Mouse (Mus musculus) megakaryocyte-erythroid progenitor cell, adult 5-6 weeks (primary cell): Measurements from ENCODE around the gene Pcgf3. TPM values are rescaled to one million over a fixed set of nuclear protein-coding genes. Genes with fewer than 3 reads are reported as not detected.

Experiments used
- ATAC-seq: replicated peaks from 2 replicates; pipeline ENCODE4 v1.8.0; 2016; ENCODE audit warnings: mild to moderate bottlenecking, inconsistent platforms; ENCODE audit not compliant: severe bottlenecking, poor library complexity, low FRiP score, low TSS enrichment
- total RNA-seq, 2 experiments: library from RNA; stranded (forward) in 1 of 2; stranded (reverse) in 1 of 2; fragments of 200-1000, 215-1000 nt in 1 of 2; fragments of >200 nt in 1 of 2; fragmentation: Nextera tagmentation in 1 of 2; gene quantifications; 2 replicates each; pipeline ENCODE4 v1.2.3; 2014 to 2017

Pcgf3 gene
- total RNA-seq, 2 experiments from 2014 or later, result 16.2 to 30.8 TPM

- ATAC-seq, result peak; percentile 85
Observed at GRCm38 (mm10) chr5:108543516-108544291, 82.7 kb downstream of the Pcgf3 start.

- no peak for ATAC-seq
Observed at GRCm38 (mm10) chr5:108547636-108548035, 86.6 kb downstream of the Pcgf3 start.

DNA sequence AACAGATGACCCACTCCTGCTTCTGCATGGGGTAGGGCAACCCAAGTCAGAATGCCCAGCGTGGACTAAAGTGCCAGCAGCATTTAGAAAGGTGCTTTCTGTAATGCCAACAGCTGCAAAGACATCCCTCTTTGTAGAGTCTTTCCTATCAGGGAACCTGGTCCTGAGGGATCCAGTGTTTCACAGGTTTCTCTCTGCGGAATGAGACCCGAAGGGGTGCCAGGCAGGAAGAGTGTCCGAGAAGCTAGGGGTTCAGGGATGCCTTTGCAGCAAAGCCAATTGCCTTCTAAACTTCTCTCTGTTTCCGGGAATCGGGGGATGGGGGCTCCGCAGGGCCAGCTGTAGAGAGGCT, 88.1 kb downstream of the Pcgf3 start:
- no peak for ATAC-seq

- ATAC-seq, result peak; percentile 62
Observed at GRCm38 (mm10) chr5:108549489-108550206, 88.6 kb downstream of the Pcgf3 start, which contains the start of gene Cplx1. TSS of gene Cplx1 (minus strand) at chr5:108550024.

DNA sequence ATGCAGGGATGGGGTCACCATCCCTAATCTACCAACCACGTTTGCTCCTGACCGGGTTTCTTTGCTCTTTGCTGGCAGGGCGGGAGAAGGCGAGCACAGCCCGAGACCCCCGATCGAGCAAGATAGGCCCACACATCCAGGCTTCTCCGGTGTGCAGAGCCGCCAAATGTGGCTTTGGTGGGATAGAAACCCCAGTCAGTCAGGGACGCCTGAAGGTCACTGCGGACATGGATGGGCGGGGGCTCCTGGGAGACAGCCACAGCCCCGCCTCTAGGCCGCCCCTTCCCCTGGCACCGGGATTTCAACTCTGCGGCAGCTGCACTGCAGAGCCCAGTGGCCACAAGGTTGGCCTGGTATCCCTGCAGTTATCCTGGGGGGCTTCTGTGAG, 89.2 kb downstream of the Pcgf3 start:
- ATAC-seq, result no peak

DNA sequence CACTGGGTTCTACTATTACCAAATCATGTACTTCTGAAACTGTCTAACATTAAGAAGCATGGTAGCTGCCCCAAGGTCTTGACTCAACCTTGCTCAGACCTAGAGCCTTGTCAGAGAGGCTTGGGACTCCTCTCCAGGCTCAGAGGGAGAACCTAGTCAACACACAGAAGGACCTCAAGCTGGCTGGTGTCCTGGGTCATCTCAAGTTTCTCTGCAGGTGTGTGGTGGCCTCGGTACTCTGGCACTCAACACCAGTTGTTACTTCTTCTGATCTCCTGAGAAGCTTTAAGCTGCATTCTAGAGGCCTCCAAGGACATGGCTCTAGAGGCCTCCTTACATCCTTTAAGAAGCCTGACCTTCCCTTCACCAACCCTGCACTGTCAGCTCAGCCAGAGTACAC, 93.0 kb downstream of the Pcgf3 start:
- ATAC-seq, result no peak

Other genes with a start within 250 kb of the Pcgf3 start
- gene Dr1, start 192.3 kb upstream of the Pcgf3 start, total RNA-seq (2014; fragmentation: Nextera tagmentation), result 55.9 and 61.8 TPM in 2 replicates
- 53.3 and 83.8 TPM in 2 replicates for gene Dr1, start 192.3 kb upstream of the Pcgf3 start, total RNA-seq (2017)
- 6.2 and 8.8 TPM in 2 replicates for gene Pigg, start 148.6 kb upstream of the Pcgf3 start, total RNA-seq (2014; fragmentation: Nextera tagmentation)
- 10.8 and 11.0 TPM in 2 replicates for gene Pigg, start 148.6 kb upstream of the Pcgf3 start, total RNA-seq (2017)
- gene Gm42517, start 93.3 kb upstream of the Pcgf3 start, total RNA-seq (2014; fragmentation: Nextera tagmentation), result not detected in 2 replicates
- gene Gm42517, start 93.3 kb upstream of the Pcgf3 start, total RNA-seq (2017), result not detected in 2 replicates
- gene Pde6b, start 72.8 kb upstream of the Pcgf3 start, total RNA-seq (2014; fragmentation: Nextera tagmentation), result not detected in 2 replicates
- gene Pde6b, start 72.8 kb upstream of the Pcgf3 start, total RNA-seq (2017), result not detected in 2 replicates
- gene Atp5k, start 26.8 kb upstream of the Pcgf3 start, total RNA-seq (2014; fragmentation: Nextera tagmentation), result 469 and 530 TPM in 2 replicates
- gene Atp5k, start 26.8 kb upstream of the Pcgf3 start, total RNA-seq (2017), result 315 and 364 TPM in 2 replicates
- 0.22 TPM in 1 of 2 replicates, not detected in the other for gene Mfsd7a, start 12.3 kb upstream of the Pcgf3 start, total RNA-seq (2014; fragmentation: Nextera tagmentation)
- gene Mfsd7a, start 12.3 kb upstream of the Pcgf3 start, total RNA-seq (2017), result 0.23 TPM in 1 of 2 replicates, not detected in the other
- gene Cplx1, start 88.8 kb downstream of the Pcgf3 start, total RNA-seq (2014; fragmentation: Nextera tagmentation), result not detected in 2 replicates
- not detected in 2 replicates for gene Cplx1, start 88.8 kb downstream of the Pcgf3 start, total RNA-seq (2017)
- 66.2 and 88.6 TPM in 2 replicates for gene Gak, start 168.5 kb downstream of the Pcgf3 start, total RNA-seq (2014; fragmentation: Nextera tagmentation)
- gene Gak, start 168.5 kb downstream of the Pcgf3 start, total RNA-seq (2017), result 101 and 104 TPM in 2 replicates
- 20.5 and 21.9 TPM in 2 replicates for gene Tmem175, start 168.5 kb downstream of the Pcgf3 start, total RNA-seq (2014; fragmentation: Nextera tagmentation)
- 6.5 and 12.3 TPM in 2 replicates for gene Tmem175, start 168.5 kb downstream of the Pcgf3 start, total RNA-seq (2017)
- 19.9 and 20.7 TPM in 2 replicates for gene Idua, start 199.1 kb downstream of the Pcgf3 start, total RNA-seq (2014; fragmentation: Nextera tagmentation)
- gene Idua, start 199.1 kb downstream of the Pcgf3 start, total RNA-seq (2017), result 2.8 and 7.8 TPM in 2 replicates
- 16.3 and 24.7 TPM in 2 replicates for gene Dgkq, start 208.4 kb downstream of the Pcgf3 start, total RNA-seq (2014; fragmentation: Nextera tagmentation)
- gene Dgkq, start 208.4 kb downstream of the Pcgf3 start, total RNA-seq (2017), result 10.5 and 13.0 TPM in 2 replicates
- 22.9 and 25.8 TPM in 2 replicates for gene Slc26a1, start 214.3 kb downstream of the Pcgf3 start, total RNA-seq (2014; fragmentation: Nextera tagmentation)
- 10.7 and 12.3 TPM in 2 replicates for gene Slc26a1, start 214.3 kb downstream of the Pcgf3 start, total RNA-seq (2017)
- 16.8 and 29.8 TPM in 2 replicates for gene Fgfrl1, start 231.2 kb downstream of the Pcgf3 start, total RNA-seq (2014; fragmentation: Nextera tagmentation)
- 7.5 and 8.4 TPM in 2 replicates for gene Fgfrl1, start 231.2 kb downstream of the Pcgf3 start, total RNA-seq (2017)